Mouse (Mus musculus) heart, adult 2 months (tissue): ENCODE results near the gene Lyzl4.

Experiments used
- CTCF ChIP-seq: fragments of 200-600 bp; IDR thresholded peaks from 2 replicates; pipeline ENCODE4 v1.8.1; 2022; ENCODE audit warnings: antibody characterized with exemption, mild to moderate bottlenecking, moderate library complexity
- EP300 ChIP-seq: fragments of 200-500 bp; IDR thresholded peaks from 2 replicates; pipeline ENCODE4 v1.6.1; 2011; ENCODE audit warnings: low read depth, low read length, control low read depth; ENCODE audit not compliant: insufficient read depth
- POLR2A ChIP-seq: fragments of 200-500 bp; IDR thresholded peaks from 2 replicates; pipeline ENCODE4 v1.6.1; 2011; ENCODE audit warnings: mild to moderate bottlenecking, low read depth, low read length, control low read depth; ENCODE audit not compliant: insufficient read depth

- TF ChIP-seq POLR2A: no peak
- no peak for TF ChIP-seq CTCF
- TF ChIP-seq EP300: no peak
These were observed 15.2 kb upstream of the Lyzl4 start for GRCm38 (mm10) chr9:121657143-121657542.
